Mouse (Mus musculus): ENCODE measurements around the gene Naip5. TPM values are rescaled to one million over a fixed set of nuclear protein-coding genes. Genes with fewer than 3 reads are reported as not detected.

Gene Naip5
- polyA plus RNA-seq (2012; rRNA removed) = 0.33 and 1.4 TPM in 2 replicates

DNA sequence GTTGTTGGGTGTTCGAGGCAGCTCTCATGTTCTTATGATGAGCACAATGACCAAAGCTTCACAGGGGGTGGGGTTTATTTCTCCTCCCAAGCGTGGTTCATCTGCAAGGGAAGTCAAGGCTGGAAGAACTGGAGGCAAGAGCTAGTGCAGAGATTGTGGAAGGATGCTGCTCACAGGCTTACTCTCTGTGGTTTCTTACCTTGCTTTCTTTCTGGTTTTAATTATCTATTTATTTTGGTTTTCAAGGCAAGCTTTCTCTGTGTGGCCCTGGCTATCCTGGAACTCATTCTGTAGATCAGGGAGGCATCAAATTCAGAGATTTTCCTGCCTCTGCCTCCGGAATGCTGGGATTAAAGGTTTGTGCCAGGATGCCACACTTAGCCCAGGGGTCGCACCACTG lies at the start of gene Naip5:
Naip5 (minus strand) TSS at position 101 of the 400 bp plus-strand sequence.

DNA sequence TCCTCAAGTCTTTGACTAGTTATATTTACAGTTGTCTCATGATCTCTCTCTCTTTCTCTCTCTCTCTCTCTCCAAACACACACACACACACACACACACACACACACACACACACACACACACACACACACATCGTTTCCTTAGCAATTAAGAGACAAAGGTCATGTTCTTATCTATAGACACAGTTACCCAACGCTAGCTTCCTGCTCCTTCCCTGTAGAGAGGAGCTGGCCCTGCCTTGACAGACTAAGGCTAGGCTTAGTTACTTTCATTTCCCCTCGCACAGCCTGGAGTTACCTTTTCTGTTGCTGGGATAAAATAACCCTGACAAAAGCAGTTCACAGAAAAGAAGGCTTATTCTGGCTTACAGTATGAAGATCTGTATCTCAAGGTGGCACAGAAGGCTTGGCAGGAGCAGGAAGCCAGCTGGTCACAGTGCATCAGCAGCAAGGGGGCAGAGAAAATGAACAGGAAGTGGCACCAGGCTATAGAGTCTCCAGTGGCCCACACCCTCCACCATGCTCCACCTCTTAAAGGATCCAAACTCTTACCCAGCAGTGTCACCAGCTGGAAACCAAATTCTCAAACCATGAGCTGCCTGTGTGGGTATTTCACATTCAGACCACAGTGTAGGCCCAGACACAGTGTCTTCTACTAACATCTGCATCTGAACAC lies 44.3 kb downstream of the Naip5 start, which contains the start of gene Naip2:
Naip2 (minus strand) TSS at position 434 of the 675 bp plus-strand sequence.

Other genes starting within 250 kb of the Naip5 start
- 18.2 and 25.2 TPM in 2 replicates for gene Mccc2, start 230.7 kb downstream of the Naip5 start, polyA plus RNA-seq (2012; rRNA removed)
- gene Bdp1, start 142.3 kb downstream of the Naip5 start, polyA plus RNA-seq (2012; rRNA removed) = 0.24 and 1.1 TPM in 2 replicates
- 5.5 and 9.2 TPM in 2 replicates for gene Serf1, start 138.3 kb downstream of the Naip5 start, polyA plus RNA-seq (2012; rRNA removed)
- gene Smn1, start 121.5 kb downstream of the Naip5 start, polyA plus RNA-seq (2012; rRNA removed) = 4.4 TPM in 2 replicates
- 1.00 and 1.2 TPM in 2 replicates for gene Naip2, start 44.2 kb downstream of the Naip5 start, polyA plus RNA-seq (2012; rRNA removed)
- 0.90 and 3.4 TPM in 2 replicates for gene Naip6, start 71.4 kb upstream of the Naip5 start, polyA plus RNA-seq (2012; rRNA removed)
- gene Naip1, start 206.5 kb upstream of the Naip5 start, polyA plus RNA-seq (2012; rRNA removed) = 0.03 and 0.23 TPM in 2 replicates
- 4.9 and 13.1 TPM in 2 replicates for gene Gtf2h2, start 246.3 kb upstream of the Naip5 start, polyA plus RNA-seq (2012; rRNA removed)

Measured in stomach, adult 2 months (tissue).